Mouse (Mus musculus) embryonic facial prominence, embryonic 12.5 days (tissue): Measurements from ENCODE around the gene Padi4. TPM values are rescaled to one million over a fixed set of nuclear protein-coding genes. Genes with fewer than 3 reads are reported as not detected.

Experiments
- ATAC-seq: fragments of 200-750 bp; cut with Nextera tagmentation; 2 replicates; pipeline ENCODE4 v1.8.0; 2017; ENCODE audit not compliant: insufficient number of reproducible peaks, insufficient read depth, low FRiP score, low TSS enrichment
- H3K27ac ChIP-seq: fragments of 300-500 bp; sonication (generic); 2 replicates; pipeline ENCODE4 v1.5.1; 2016; ENCODE audit warnings: mild to moderate bottlenecking
- H3K27me3 ChIP-seq: fragments of 300-500 bp; sonication (generic); 2 replicates; pipeline ENCODE4 v1.6.1; 2016; ENCODE audit warnings: mild to moderate bottlenecking, moderate library complexity
- H3K36me3 ChIP-seq: fragments of 300-500 bp; sonication (generic); 2 replicates; pipeline ENCODE4 v1.6.1; 2016; ENCODE audit warnings: mild to moderate bottlenecking
- H3K4me1 ChIP-seq: fragments of 300-500 bp; sonication (generic); 2 replicates; pipeline ENCODE4 v1.6.1; 2016
- H3K4me2 ChIP-seq: fragments of 300-500 bp; sonication (generic); replicated peaks from 2 replicates; pipeline ENCODE4 v1.6.1; 2016; ENCODE audit warnings: mild to moderate bottlenecking, moderate library complexity
- H3K4me3 ChIP-seq: fragments of 300-500 bp; sonication (generic); 2 replicates; pipeline ENCODE4 v1.5.1; 2016; ENCODE audit warnings: mild to moderate bottlenecking
- H3K9ac ChIP-seq: fragments of 300-500 bp; sonication (generic); 2 replicates; pipeline ENCODE4 v1.6.1; 2016; ENCODE audit warnings: mild to moderate bottlenecking, moderate library complexity
- H3K9me3 ChIP-seq: fragments of 300-500 bp; sonication (generic); 2 replicates; pipeline ENCODE4 v1.6.1; 2016; ENCODE audit warnings: mild to moderate bottlenecking, moderate library complexity
- WGBS: fragments of 180-500 bp; shearing (Covaris S2); methylation state at CpG from one replicate; pipeline ENCODE4 v1.1.7; 2016; 5-methylcytosine and 5-hydroxymethylcytosine counted together
- polyA plus RNA-seq: library from polyadenylated mRNA; unstranded; fragments of >200 nt; fragmentation: Nextera tagmentation; extraction: Ambion mirVana; gene quantifications from 2 replicates; pipeline ENCODE4 v1.2.1, GENCODE M21; 2016

Padi4 gene
- 0.22 TPM in 1 of 2 replicates, not detected in the other for polyA plus RNA-seq

- no peak within 1 kb of the TSS for H3K4me3 ChIP-seq
- H3K36me3 ChIP-seq, result no peaks in the 10 kb centered on the region
- H3K27me3 ChIP-seq, result no peaks in the 10 kb centered on the region
- 83% methylated on average over 21 of the region's 21 CpGs for WGBS
- no peak within 1 kb of the TSS for H3K27ac ChIP-seq
- H3K4me1 ChIP-seq, result no peaks in the 10 kb centered on the region
- H3K9me3 ChIP-seq, result no peaks in the 10 kb centered on the region
- no peak for ATAC-seq
- no peak within 1 kb of the TSS for H3K9ac ChIP-seq
- no peak within 1 kb of the TSS for H3K4me2 ChIP-seq
Measured at GRCm38 (mm10) chr4:140774025-140774800, at the start of gene Padi4. Padi4 (minus strand) TSS chr4:140774236.

GRCm38 (mm10) chr4:140821988-140822387, 48.0 kb upstream of the Padi4 start:
- ATAC-seq, result no peak

DNA sequence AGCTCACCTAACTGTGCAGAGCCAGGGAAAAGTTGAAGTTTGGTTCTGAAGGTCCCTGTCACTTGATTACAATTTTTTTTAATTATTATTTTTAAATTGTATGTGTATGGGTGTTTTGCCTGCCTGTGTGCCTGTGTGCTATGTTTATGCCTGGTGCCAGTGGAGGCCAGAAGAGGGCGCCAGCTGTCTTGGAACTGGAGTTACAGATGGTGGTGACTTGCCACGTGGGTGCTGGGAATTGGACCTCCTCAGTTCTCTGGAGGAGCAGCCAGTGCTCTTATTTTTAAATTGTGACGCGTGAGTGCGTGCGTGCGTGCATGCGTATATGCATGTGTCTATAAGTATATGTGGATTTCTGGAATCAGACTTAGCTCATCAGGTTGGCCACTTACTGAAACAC, 43.4 kb upstream of the Padi4 start:
- Histone ChIP-seq H3K9me3 (peaks cover 2% of the 10 kb centered on the region; the same call in 1 of the 2 replicates), H3K9ac (no peak overlapping the region), H3K27ac (no peak overlapping the region), H3K36me3 (no peaks in the 10 kb centered on the region), H3K4me1 (peaks cover 30% of the 10 kb centered on the region), H3K27me3 (no peaks in the 10 kb centered on the region), H3K4me3 (no peak overlapping the region), H3K4me2 (no peak overlapping the region)
- 89% methylated on average over 8 of the region's 8 CpGs for WGBS
- no peak for ATAC-seq

More at GRCm38 (mm10) chr4:140821988-140822387, 48.0 kb upstream of the Padi4 start:
- H3K4me2 ChIP-seq, result no peak overlapping the region
- H3K27ac ChIP-seq, result no peak overlapping the region
- H3K36me3 ChIP-seq, result no peaks in the 10 kb centered on the region
- H3K9me3 ChIP-seq, result peaks cover 21% of the 10 kb centered on the region; the same call in 1 of the 2 replicates
- WGBS, result 71% methylated on average over 5 of the region's 5 CpGs
- H3K4me1 ChIP-seq, result no peaks in the 10 kb centered on the region
- H3K4me3 ChIP-seq, result no peak overlapping the region
- no peak overlapping the region for H3K9ac ChIP-seq
- H3K27me3 ChIP-seq, result no peaks in the 10 kb centered on the region

- Histone ChIP-seq H3K27me3 (no peaks in the 10 kb centered on the region), H3K4me2 (no peak overlapping the region), H3K27ac (no peak overlapping the region), H3K9ac (no peak overlapping the region), H3K9me3 (no peaks in the 10 kb centered on the region), H3K4me3 (no peak overlapping the region), H3K4me1 (peaks cover 33% of the 10 kb centered on the region), H3K36me3 (no peaks in the 10 kb centered on the region)
- ATAC-seq, result no peak
- 48% methylated on average over 10 of the region's 10 CpGs for WGBS
Measured at GRCm38 (mm10) chr4:140815996-140816917, 42.2 kb upstream of the Padi4 start.

DNA sequence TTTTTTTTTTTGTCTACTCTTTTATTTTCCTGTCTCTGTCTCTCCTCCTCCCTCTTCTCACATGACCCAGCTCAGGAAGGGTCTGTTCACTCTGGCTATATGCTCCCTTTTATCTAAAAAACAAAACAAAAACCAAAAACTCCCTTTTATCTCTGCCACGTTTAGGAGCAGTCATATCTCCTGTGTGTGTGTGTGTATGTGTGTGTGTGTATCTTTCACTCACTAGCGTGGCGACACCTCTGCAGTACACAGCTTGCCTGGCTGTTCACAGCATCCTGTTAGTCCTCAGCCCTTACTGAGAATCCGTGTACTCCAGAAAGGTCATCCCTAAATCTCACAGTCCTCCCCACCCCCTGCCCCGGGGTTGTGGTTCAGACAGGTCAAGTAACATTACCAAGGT, 41.5 kb upstream of the Padi4 start:
- peaks cover 36% of the 10 kb centered on the region for H3K4me1 ChIP-seq

GRCm38 (mm10) chr4:140814241-140815225, 40.5 kb upstream of the Padi4 start:
- Histone ChIP-seq H3K27me3 (no peaks in the 10 kb centered on the region), H3K4me1 (peaks cover 36% of the 10 kb centered on the region), H3K9me3 (no peaks in the 10 kb centered on the region), H3K27ac (no peak overlapping the region), H3K9ac (0 out of 2 replicates have a peak overlapping the region, but pooled peaks have one; percentile 12), H3K4me2 (peak overlapping the region; percentile 58), H3K36me3 (no peaks in the 10 kb centered on the region), H3K4me3 (peak overlapping the region; percentile 29)
- ATAC-seq, result peak; percentile 31; the same call in 1 of the 2 replicates
- 23% methylated on average over 36 of the region's 36 CpGs for WGBS

More for the DNA sequence above, 41.5 kb upstream of the Padi4 start:
- ATAC-seq, result no peak
- H3K4me3 ChIP-seq, result no peak overlapping the region
- no peak overlapping the region for H3K9ac ChIP-seq
- H3K36me3 ChIP-seq, result no peaks in the 10 kb centered on the region
- no peaks in the 10 kb centered on the region for H3K27me3 ChIP-seq
- no peak overlapping the region for H3K27ac ChIP-seq
- WGBS, result 58% methylated on average over 5 of the region's 5 CpGs
- H3K9me3 ChIP-seq, result no peaks in the 10 kb centered on the region
- no peak overlapping the region for H3K4me2 ChIP-seq

- H3K4me2 ChIP-seq, result peak overlapping the region; percentile 58
- H3K4me3 ChIP-seq, result peak overlapping the region; percentile 29
- WGBS, result 8% methylated on average over 13 of the region's 13 CpGs
- ATAC-seq, result no peak
- no peaks in the 10 kb centered on the region for H3K36me3 ChIP-seq
- no peaks in the 10 kb centered on the region for H3K9me3 ChIP-seq
- no peak overlapping the region for H3K9ac ChIP-seq
- peak overlapping the region; percentile 23; the same call in 1 of the 2 replicates for H3K27ac ChIP-seq
- no peaks in the 10 kb centered on the region for H3K27me3 ChIP-seq
- peaks cover 36% of the 10 kb centered on the region for H3K4me1 ChIP-seq
Measured at GRCm38 (mm10) chr4:140813358-140814185, 39.5 kb upstream of the Padi4 start.

DNA sequence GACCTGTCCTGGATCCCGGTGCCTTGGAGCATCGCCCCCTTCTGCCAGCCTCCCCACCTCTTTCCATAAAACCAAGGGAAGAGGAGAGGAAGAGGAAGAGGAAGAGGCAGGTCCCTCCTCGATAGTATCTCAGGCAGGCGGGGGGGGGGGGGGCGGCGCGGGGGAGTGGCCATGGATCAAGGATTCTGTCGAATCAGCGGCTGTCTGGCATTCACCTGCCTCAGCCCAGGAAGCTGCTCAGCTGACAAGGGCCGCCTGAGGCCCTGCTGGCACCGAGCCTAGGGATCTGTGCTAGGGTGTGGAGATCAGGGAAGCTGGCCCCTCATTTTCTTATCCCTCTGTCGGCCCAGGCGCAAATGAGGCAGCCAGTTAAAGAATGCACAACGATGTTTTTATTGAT, 38.6 kb upstream of the Padi4 start:
- H3K27me3 ChIP-seq, result no peaks in the 10 kb centered on the region
- no peak overlapping the region for H3K4me3 ChIP-seq
- no peak for ATAC-seq
- no peak overlapping the region for H3K9ac ChIP-seq
- no peaks in the 10 kb centered on the region for H3K9me3 ChIP-seq
- no peak overlapping the region for H3K4me2 ChIP-seq
- 0 out of 2 replicates have a peak overlapping the region, but pooled peaks have one; percentile 23 for H3K27ac ChIP-seq
- H3K4me1 ChIP-seq, result peaks cover 36% of the 10 kb centered on the region
- no peaks in the 10 kb centered on the region for H3K36me3 ChIP-seq
- 28% methylated on average over 14 of the region's 14 CpGs for WGBS

DNA sequence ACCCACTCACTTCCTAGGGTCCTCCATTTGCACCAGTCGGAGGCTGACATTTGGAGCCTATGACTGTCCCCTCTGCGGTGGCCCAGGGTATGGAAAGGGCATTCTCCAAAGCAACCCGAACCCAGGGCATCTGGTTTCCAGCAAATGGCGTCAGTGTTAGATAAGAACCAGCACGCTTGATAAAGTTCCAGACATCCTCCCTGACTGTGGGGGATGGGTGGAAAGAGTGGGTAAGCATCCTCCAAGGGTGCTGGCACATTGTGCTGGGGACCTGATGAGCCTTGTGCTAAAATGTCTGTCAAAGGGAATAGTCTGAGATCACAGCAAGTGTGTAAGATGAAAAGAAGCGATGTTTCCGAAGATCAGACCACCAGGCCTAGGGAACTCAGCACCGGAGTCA, 38.2 kb upstream of the Padi4 start:
- no peak overlapping the region for H3K27ac ChIP-seq
- H3K4me2 ChIP-seq, result no peak overlapping the region
- no peak overlapping the region for H3K9ac ChIP-seq
- H3K4me1 ChIP-seq, result peaks cover 36% of the 10 kb centered on the region
- 62% methylated on average over 8 of the region's 8 CpGs for WGBS
- H3K9me3 ChIP-seq, result no peaks in the 10 kb centered on the region
- ATAC-seq, result no peak
- no peaks in the 10 kb centered on the region for H3K27me3 ChIP-seq
- H3K36me3 ChIP-seq, result no peaks in the 10 kb centered on the region
- H3K4me3 ChIP-seq, result no peak overlapping the region

DNA sequence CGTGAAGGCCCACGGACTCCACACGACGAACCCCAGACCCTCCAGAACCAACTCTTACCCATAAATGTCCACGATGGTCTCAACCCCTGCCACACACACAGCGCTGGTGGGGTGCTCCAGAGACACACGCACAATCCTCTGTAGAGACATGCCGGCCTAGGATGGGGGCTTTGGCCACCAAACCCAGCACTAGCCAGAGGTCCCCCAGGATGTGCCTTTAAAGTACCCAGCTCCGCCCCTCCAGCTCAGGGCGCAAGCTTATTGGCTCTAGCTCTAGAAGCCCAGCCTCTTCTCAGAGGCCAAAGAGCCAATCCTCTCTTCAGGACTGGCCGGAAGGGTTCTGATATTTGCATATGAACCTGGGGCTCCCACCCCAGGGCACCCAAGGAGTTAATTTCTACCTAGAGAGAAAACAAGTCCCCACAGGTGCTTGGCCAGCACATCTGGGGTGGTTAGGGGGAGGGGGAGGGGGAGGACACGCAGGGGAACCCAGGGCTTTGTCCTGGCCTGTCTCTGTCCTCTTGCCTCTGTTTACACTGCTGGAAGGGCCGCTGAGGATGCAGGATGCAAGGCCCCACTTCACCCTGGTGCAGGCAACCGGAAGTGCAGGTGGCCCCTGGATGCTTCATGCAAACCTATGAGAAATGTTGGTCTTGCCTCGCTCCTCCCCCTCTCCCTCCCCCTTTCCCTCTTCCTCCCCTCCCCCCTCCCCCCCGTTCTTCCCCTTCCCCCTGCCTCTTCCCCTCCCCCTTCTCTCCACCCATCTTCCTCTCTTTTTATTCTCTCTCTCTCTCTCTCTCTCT, 36.6 kb upstream of the Padi4 start, which contains the start of gene Padi3:
TSS of gene Padi3 (minus strand) at position 191 of the 803 bp plus-strand sequence.
- H3K27ac ChIP-seq, result no peak within 1 kb of the TSS
- 72% methylated on average over 16 of the region's 16 CpGs for WGBS
- H3K4me3 ChIP-seq, result no peak within 1 kb of the TSS
- H3K27me3 ChIP-seq, result no peaks in the 10 kb centered on the region
- peaks cover 29% of the 10 kb centered on the region for H3K4me1 ChIP-seq
- H3K9ac ChIP-seq, result no peak within 1 kb of the TSS
- H3K4me2 ChIP-seq, result no peak within 1 kb of the TSS
- no peaks in the 10 kb centered on the region for H3K9me3 ChIP-seq
- no peak for ATAC-seq
- H3K36me3 ChIP-seq, result no peaks in the 10 kb centered on the region
